Mouse (Mus musculus): ENCODE data around the gene Rxfp2.
A peak's percentile ranks its signal among the peaks of the same experiment; 100 is the strongest.

DNA sequence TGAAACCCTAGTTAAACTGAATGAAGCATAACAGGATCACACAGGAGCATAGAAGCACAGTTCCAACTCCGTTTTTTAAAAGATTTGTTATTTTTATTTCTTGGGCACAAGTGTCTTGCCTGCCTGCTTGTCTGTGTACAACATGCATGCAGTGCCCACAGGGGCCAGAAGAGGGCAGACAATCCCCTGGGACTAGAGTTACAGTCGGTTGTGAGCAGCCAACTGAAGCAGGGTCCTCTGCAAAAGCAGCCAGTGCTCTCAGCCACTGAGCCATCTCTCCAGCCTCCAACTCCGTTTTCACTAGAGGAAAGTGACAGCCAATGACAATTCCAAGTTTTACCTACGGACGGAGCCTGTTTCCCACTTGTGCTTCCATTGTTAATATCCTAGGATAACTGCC lies 33.4 kb downstream of the Rxfp2 start:
- TF ChIP-seq CTCF (conservative IDR thresholded peaks at IDR 0.05; ENCODE audit: insufficient read depth, insufficient read length, low read depth, low read length) (peak; percentile 50; the same call in 1 of the 2 replicates), POLR2A (IDR thresholded peaks at IDR 0.05; ENCODE audit: low read depth, low read length) (no peak)

All from kidney, adult 2 months (tissue).